Mouse (Mus musculus): ENCODE measurements around the gene Celf2. TPM values are rescaled to one million over a fixed set of nuclear protein-coding genes. Genes with fewer than 3 reads are reported as not detected.

Gene Celf2
- total RNA-seq, 2 experiments from 2014 or later, result 489 to 533 TPM

GRCm38 (mm10) chr2:7395473-7395872, 113.9 kb downstream of the Celf2 start:
- no peak for DNase-seq (ENCODE audit: low spot score in 2 of 2)

GRCm38 (mm10) chr2:7392500-7392899, 116.9 kb downstream of the Celf2 start:
- no peak for DNase-seq (ENCODE audit: low spot score in 2 of 2)

- no peak for DNase-seq (ENCODE audit: low spot score in 2 of 2)
These were observed 120.1 kb downstream of the Celf2 start for GRCm38 (mm10) chr2:7389264-7389663.

GRCm38 (mm10) chr2:7378736-7379135, 130.6 kb downstream of the Celf2 start:
- no peak for DNase-seq (ENCODE audit: low spot score in 2 of 2)

GRCm38 (mm10) chr2:7377878-7378277, 131.5 kb downstream of the Celf2 start:
- no peak for DNase-seq (ENCODE audit: low spot score in 2 of 2)

GRCm38 (mm10) chr2:7367738-7368137, 141.6 kb downstream of the Celf2 start:
- no peak for DNase-seq (ENCODE audit: low spot score in 2 of 2)

- no peak for DNase-seq (ENCODE audit: low spot score in 2 of 2)
These were observed 149.8 kb downstream of the Celf2 start for GRCm38 (mm10) chr2:7359557-7359956.

GRCm38 (mm10) chr2:7358816-7359215, 150.5 kb downstream of the Celf2 start:
- DNase-seq (ENCODE audit: low spot score in 2 of 2), result no peak

GRCm38 (mm10) chr2:7351234-7351633, 158.1 kb downstream of the Celf2 start:
- no peak for DNase-seq (ENCODE audit: low spot score in 2 of 2)

GRCm38 (mm10) chr2:7346703-7347461, 162.5 kb downstream of the Celf2 start:
- peak; percentile 34 to 62 for DNase-seq (ENCODE audit: low spot score in 2 of 2)

GRCm38 (mm10) chr2:7344951-7345350, 164.4 kb downstream of the Celf2 start:
- DNase-seq (ENCODE audit: low spot score in 2 of 2), result no peak

- DNase-seq (ENCODE audit: low spot score in 2 of 2), result no peak
These were observed 166.4 kb downstream of the Celf2 start for GRCm38 (mm10) chr2:7342911-7343478.

GRCm38 (mm10) chr2:7334846-7335245, 174.5 kb downstream of the Celf2 start:
- DNase-seq (ENCODE audit: low spot score in 2 of 2), result peak in 1 of 2 experiments; percentile 42

GRCm38 (mm10) chr2:7328018-7328899, 181.1 kb downstream of the Celf2 start:
- no peak for DNase-seq (ENCODE audit: low spot score in 2 of 2)

- no peak for DNase-seq (ENCODE audit: low spot score in 2 of 2)
These were observed 189.6 kb downstream of the Celf2 start for GRCm38 (mm10) chr2:7319760-7320159.

GRCm38 (mm10) chr2:7311776-7312175, 197.6 kb downstream of the Celf2 start:
- no peak for DNase-seq (ENCODE audit: low spot score in 2 of 2)

GRCm38 (mm10) chr2:7310840-7311182, 198.6 kb downstream of the Celf2 start:
- DNase-seq (ENCODE audit: low spot score in 2 of 2), result no peak

GRCm38 (mm10) chr2:7310129-7310839, 199.1 kb downstream of the Celf2 start:
- peak in 1 of 2 experiments; percentile 54 for DNase-seq (ENCODE audit: low spot score in 2 of 2)

GRCm38 (mm10) chr2:7309324-7309723, 200.0 kb downstream of the Celf2 start:
- DNase-seq (ENCODE audit: low spot score in 2 of 2), result peak in 1 of 2 experiments; percentile 1

- peak in 1 of 2 experiments; percentile 1 for DNase-seq (ENCODE audit: low spot score in 2 of 2)
These were observed 200.6 kb downstream of the Celf2 start for GRCm38 (mm10) chr2:7308731-7309130.

GRCm38 (mm10) chr2:7287434-7287833, 221.9 kb downstream of the Celf2 start:
- no peak for DNase-seq (ENCODE audit: low spot score in 2 of 2)

All from layer of hippocampus, postnatal 14 days (tissue).